Mouse (Mus musculus) liver, adult 2 months (tissue): ENCODE results near the gene Ccp110.

Experiments
- CTCF ChIP-seq: fragments of 200-500 bp; IDR thresholded peaks from 2 replicates; pipeline ENCODE4 v1.5.1; 2011; ENCODE audit warnings: low read depth, low read length, control low read depth
- POLR2A ChIP-seq: fragments of 200-500 bp; IDR thresholded peaks from 2 replicates; pipeline ENCODE4 v1.6.1; 2011; ENCODE audit warnings: low read length, control low read depth; ENCODE audit not compliant: insufficient read depth; ENCODE audit errors: extremely low read depth

GRCm38 (mm10) chr7:118776491-118776890 is 64.1 kb downstream of the Ccp110 start:
- TF ChIP-seq CTCF = no peak
- TF ChIP-seq POLR2A = no peak
